Mouse (Mus musculus) heart, postnatal 36 days (tissue): ENCODE data around the gene Mapk8. TPM values are rescaled to one million over a fixed set of nuclear protein-coding genes. Genes with fewer than 3 reads are reported as not detected.

Experiments
- DNase-seq, 2 experiments: peaks; one replicate each; pipeline ENCODE4 v3.0.0; 2021 to 2022
- intact Hi-C: fragments of 180-260 bp; cut with DNase I; formaldehyde crosslinking; loops from one replicate; pipeline ENCODE4 v1.15.1; 2025
- total RNA-seq, 2 experiments: library from RNA; stranded (reverse); gene quantifications; 2 replicates each; pipeline ENCODE4 v1.2.3; 2021

Mapk8 gene
- total RNA-seq, 2 experiments from 2014 or later, result 27.3 to 28.9 TPM

GRCm38 (mm10) chr14:33351984-33352722 lies 94.8 kb downstream of the Mapk8 start:
- intact Hi-C loops, result no loop called here
- DNase-seq, result peak in 1 of 2 experiments; percentile 18

- DNase-seq, result no peak
- intact Hi-C loops, result no loop called here
These were observed 95.9 kb downstream of the Mapk8 start for GRCm38 (mm10) chr14:33351019-33351418.

- intact Hi-C loops, result no loop called here
- DNase-seq, result no peak
These were observed 98.8 kb downstream of the Mapk8 start for GRCm38 (mm10) chr14:33348146-33348545.

- no peak for DNase-seq
- intact Hi-C loops, result no loop called here
These were observed 99.2 kb downstream of the Mapk8 start for GRCm38 (mm10) chr14:33347738-33348137.

GRCm38 (mm10) chr14:33346546-33346945 lies 100.4 kb downstream of the Mapk8 start:
- intact Hi-C loops, result no loop called here
- DNase-seq, result no peak

GRCm38 (mm10) chr14:33343131-33343725 lies 103.7 kb downstream of the Mapk8 start:
- no peak for DNase-seq
- intact Hi-C loops, result no loop called here

GRCm38 (mm10) chr14:33338684-33339083 lies 108.3 kb downstream of the Mapk8 start:
- intact Hi-C loops, result no loop called here

GRCm38 (mm10) chr14:33335733-33336132 lies 111.2 kb downstream of the Mapk8 start:
- DNase-seq, result no peak
- intact Hi-C loops, result no loop called here

More at GRCm38 (mm10) chr14:33338684-33339083, 108.3 kb downstream of the Mapk8 start:
- DNase-seq, result no peak

- no peak for DNase-seq
- intact Hi-C loops, result no loop called here
These were observed 112.6 kb downstream of the Mapk8 start for GRCm38 (mm10) chr14:33334402-33334801.

GRCm38 (mm10) chr14:33333833-33334232 lies 113.1 kb downstream of the Mapk8 start:
- intact Hi-C loops, result no loop called here
- DNase-seq, result peak in 1 of 2 experiments; percentile 15

GRCm38 (mm10) chr14:33331627-33332026 lies 115.3 kb downstream of the Mapk8 start:
- intact Hi-C loops, result no loop called here
- no peak for DNase-seq

GRCm38 (mm10) chr14:33330986-33331385 lies 116.0 kb downstream of the Mapk8 start:
- intact Hi-C loops, result no loop called here
- no peak for DNase-seq

GRCm38 (mm10) chr14:33329297-33329805 lies 117.6 kb downstream of the Mapk8 start:
- peak in 1 of 2 experiments; percentile 6 for DNase-seq
- intact Hi-C loops, result no loop called here

- intact Hi-C loops, result no loop called here
- DNase-seq, result no peak
These were observed 118.6 kb downstream of the Mapk8 start for GRCm38 (mm10) chr14:33328369-33328768.

Other genes starting within 250 kb of the Mapk8 start
- gene Arhgap22, start 233.1 kb downstream of the Mapk8 start, total RNA-seq, result 1 to 10 TPM; 1.6 to 2.6 TPM
- not detected for gene Frmpd2, start 24.5 kb upstream of the Mapk8 start, total RNA-seq
- not detected for gene Ptpn20, start 142.0 kb upstream of the Mapk8 start, total RNA-seq